Mouse (Mus musculus) brain, embryonic 14.5 days (tissue): ENCODE data around the gene Rnft1.

Source experiments
- CTCF ChIP-seq: fragments of 200-500 bp; IDR thresholded peaks from 2 replicates; pipeline ENCODE4 v1.5.1; 2012; ENCODE audit warnings: inconsistent platforms, mild to moderate bottlenecking, moderate library complexity, borderline replicate concordance; ENCODE audit not compliant: insufficient read depth, insufficient read length; ENCODE audit errors: extremely low read depth
- POLR2A ChIP-seq: fragments of 200-500 bp; IDR thresholded peaks from 2 replicates; pipeline ENCODE4 v1.6.1; 2012; ENCODE audit warnings: mild to moderate bottlenecking, inconsistent platforms, borderline replicate concordance; ENCODE audit not compliant: poor library complexity, insufficient read depth, insufficient read length, severe bottlenecking; ENCODE audit errors: extremely low read depth

DNA sequence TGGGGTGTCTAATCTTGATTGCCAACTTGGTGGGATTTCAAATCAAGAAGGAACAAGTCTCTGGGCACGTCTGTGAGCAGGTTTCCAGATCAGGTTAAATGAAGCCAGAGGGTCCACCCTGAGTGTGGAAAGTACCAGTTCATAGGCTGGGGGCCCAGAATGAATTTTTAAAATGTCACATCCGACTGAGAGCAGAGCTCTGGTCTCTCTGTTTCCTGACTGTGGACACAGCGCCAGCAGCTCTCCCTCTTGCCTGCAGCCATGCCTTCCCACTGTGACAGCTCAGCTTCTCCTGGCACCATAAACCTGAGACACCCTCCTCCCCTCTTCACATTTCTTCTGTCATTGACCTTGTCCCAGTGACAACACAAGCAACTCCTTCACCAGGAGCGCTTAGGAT is 15.5 kb upstream of the Rnft1 start:
- TF ChIP-seq CTCF, result no peak
- no peak for TF ChIP-seq POLR2A
